Mouse (Mus musculus) stomach, embryonic 14.5 days (tissue): ENCODE results near the gene Aipl1. TPM values are rescaled to one million over a fixed set of nuclear protein-coding genes. Genes with fewer than 3 reads are reported as not detected.
"Not testable (repeated sequence)": the region's sequence is repeated elsewhere in the genome, so short reads cannot be mapped to it uniquely, and the experiment has no call there.

ENCODE experiments used
- ATAC-seq: fragments of 200-750 bp; cut with Nextera tagmentation; 2 replicates; pipeline ENCODE4 v1.8.0; 2017; ENCODE audit warnings: low read depth, moderate TSS enrichment; ENCODE audit not compliant: insufficient number of reproducible peaks, insufficient read depth, low FRiP score
- H3K27ac ChIP-seq: fragments of 300-500 bp; sonication (generic); 2 replicates; pipeline ENCODE4 v1.5.1; 2014; ENCODE audit warnings: mild to moderate bottlenecking, low read length, moderate library complexity, mixed read lengths
- H3K27me3 ChIP-seq: fragments of 300-500 bp; sonication (generic); 2 replicates; pipeline ENCODE4 v1.6.1; 2014; ENCODE audit warnings: low read length, control low read depth, mixed read lengths; ENCODE audit not compliant: control insufficient read depth, insufficient read depth
- H3K36me3 ChIP-seq: fragments of 300-500 bp; sonication (generic); 2 replicates; pipeline ENCODE4 v1.6.1; 2014; ENCODE audit warnings: mild to moderate bottlenecking, control low read depth, low read length, moderate library complexity, mixed read lengths; ENCODE audit not compliant: control insufficient read depth, insufficient read depth
- H3K4me1 ChIP-seq: fragments of 300-500 bp; sonication (generic); 2 replicates; pipeline ENCODE4 v1.6.1; 2014; ENCODE audit warnings: low read length, control low read depth, mixed read lengths; ENCODE audit not compliant: control insufficient read depth, insufficient read depth
- H3K4me2 ChIP-seq: fragments of 300-500 bp; sonication (generic); replicated peaks from 2 replicates; pipeline ENCODE4 v1.6.1; 2014; ENCODE audit warnings: low read depth, low read length, control low read depth
- H3K4me3 ChIP-seq: fragments of 300-500 bp; sonication (generic); 2 replicates; pipeline ENCODE4 v1.5.1; 2014; ENCODE audit warnings: low read depth, low read length, control low read depth
- H3K9ac ChIP-seq: fragments of 300-500 bp; sonication (generic); replicated peaks from 2 replicates; pipeline ENCODE4 v1.6.1; 2014; ENCODE audit warnings: low read depth, mild to moderate bottlenecking, control low read depth, low read length, moderate library complexity, mixed read lengths
- H3K9me3 ChIP-seq: fragments of 300-500 bp; sonication (generic); 2 replicates; pipeline ENCODE4 v1.6.1; 2016; ENCODE audit warnings: low read depth, low read length, control low read depth; ENCODE audit not compliant: control insufficient read depth
- WGBS: fragments of 180-500 bp; shearing (Covaris S2); extraction: QIAGEN DNeasy Blood & Tissue Kit; methylation state at CpG from one replicate; pipeline ENCODE4 v1.1.7; 2014; 5-methylcytosine and 5-hydroxymethylcytosine counted together
- polyA plus RNA-seq: library from polyadenylated mRNA; unstranded; fragments of >200 nt; fragmentation: Nextera tagmentation; extraction: Ambion mirVana; gene quantifications from 2 replicates; pipeline ENCODE4 v1.2.1, GENCODE M21; 2014

The Aipl1 gene
- polyA plus RNA-seq, 1 experiment from 2014 or later: not detected

- no peak for ATAC-seq
- no peak overlapping the region for H3K9ac ChIP-seq
- 52% methylated on average over 13 of the region's 13 CpGs for WGBS
- no peaks in the 10 kb centered on the region for H3K27me3 ChIP-seq
- H3K4me1 ChIP-seq: no peaks in the 10 kb centered on the region
- no peaks in the 10 kb centered on the region for H3K36me3 ChIP-seq
- no peak overlapping the region for H3K4me2 ChIP-seq
- H3K27ac ChIP-seq: no peak overlapping the region
- no peak overlapping the region for H3K4me3 ChIP-seq
- no peaks in the 10 kb centered on the region for H3K9me3 ChIP-seq
Measured at GRCm38 (mm10) chr11:72002138-72002853, 35.0 kb downstream of the Aipl1 start.

DNA sequence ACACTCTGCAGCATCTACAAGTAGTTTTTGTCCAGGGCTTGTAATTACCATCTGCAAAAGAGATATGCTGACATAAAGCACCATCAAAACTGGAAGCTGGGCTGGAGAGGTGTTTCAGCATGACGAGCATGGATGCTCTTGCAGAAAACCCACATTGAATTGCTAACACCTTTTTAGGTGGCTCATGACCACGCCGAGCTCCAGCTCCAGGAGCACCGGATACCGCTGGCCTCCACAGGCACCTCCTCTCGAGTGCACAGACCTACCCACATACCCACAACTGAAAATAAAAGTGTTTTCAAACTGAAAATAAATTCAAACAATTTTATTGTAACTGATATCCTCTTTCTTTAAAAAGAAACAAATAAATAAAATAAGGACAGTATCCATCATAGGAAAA is 37.1 kb downstream of the Aipl1 start:
- Histone ChIP-seq H3K9ac (no peak overlapping the region), H3K36me3 (no peaks in the 10 kb centered on the region), H3K4me2 (no peak overlapping the region), H3K4me3 (no peak overlapping the region), H3K9me3 (no peaks in the 10 kb centered on the region), H3K27ac (no peak overlapping the region), H3K27me3 (no peaks in the 10 kb centered on the region), H3K4me1 (peaks cover 6% of the 10 kb centered on the region; the same call in 1 of the 2 replicates)
- no peak for ATAC-seq
- 89% methylated on average over 6 of the region's 6 CpGs for WGBS

GRCm38 (mm10) chr11:71996805-71997204 is 40.5 kb downstream of the Aipl1 start:
- 25% methylated on average over 11 of the region's 11 CpGs for WGBS
- Histone ChIP-seq H3K4me1 (peaks cover 6% of the 10 kb centered on the region; the same call in 1 of the 2 replicates), H3K4me3 (no peak overlapping the region), H3K27ac (no peak overlapping the region), H3K27me3 (no peaks in the 10 kb centered on the region), H3K4me2 (no peak overlapping the region), H3K9ac (no peak overlapping the region), H3K36me3 (no peaks in the 10 kb centered on the region), H3K9me3 (no peaks in the 10 kb centered on the region)
- no peak for ATAC-seq

- H3K4me2 ChIP-seq: peak overlapping the region; percentile 21; the same call in 1 of the 2 replicates
- ATAC-seq: peak; percentile 94
- H3K27me3 ChIP-seq: no peaks in the 10 kb centered on the region
- H3K27ac ChIP-seq: peak overlapping the region; percentile 55; the same call in 1 of the 2 replicates
- H3K9me3 ChIP-seq: no peaks in the 10 kb centered on the region
- WGBS: 24% methylated on average over 9 of the region's 9 CpGs
- no peak overlapping the region for H3K9ac ChIP-seq
- H3K4me3 ChIP-seq: no peak overlapping the region
- no peaks in the 10 kb centered on the region for H3K36me3 ChIP-seq
- H3K4me1 ChIP-seq: peaks cover 6% of the 10 kb centered on the region; the same call in 1 of the 2 replicates
Measured at GRCm38 (mm10) chr11:71995968-71996511, 41.3 kb downstream of the Aipl1 start.

DNA sequence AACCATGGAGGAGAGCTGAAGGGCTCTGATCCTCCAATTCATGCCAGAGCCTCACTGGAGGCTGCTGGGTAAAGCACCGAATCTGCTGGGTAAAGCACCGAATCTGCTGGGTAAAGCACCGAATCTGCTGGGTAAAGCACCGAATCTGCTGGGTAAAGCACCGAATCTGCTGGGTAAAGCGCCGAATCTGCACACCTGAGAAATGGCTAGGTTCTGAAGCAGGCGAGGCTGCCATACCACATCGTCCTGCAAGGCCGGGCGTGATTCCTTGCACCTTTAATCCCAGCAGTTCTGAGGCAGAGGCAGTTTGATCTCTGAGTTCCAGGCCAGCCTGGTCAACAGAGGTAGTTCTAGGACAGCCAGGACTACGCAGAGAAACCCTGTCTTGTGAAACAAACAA is 44.9 kb downstream of the Aipl1 start:
- Histone ChIP-seq H3K9me3 (no peaks in the 10 kb centered on the region), H3K36me3 (no peaks in the 10 kb centered on the region), H3K27me3 (no peaks in the 10 kb centered on the region), H3K9ac (no peak overlapping the region), H3K4me2 (no peak overlapping the region), H3K27ac (no peak overlapping the region), H3K4me1 (peaks cover 6% of the 10 kb centered on the region; the same call in 1 of the 2 replicates), H3K4me3 (no peak overlapping the region)
- ATAC-seq: no peak
- WGBS: 91% methylated on average over 12 of the region's 12 CpGs

DNA sequence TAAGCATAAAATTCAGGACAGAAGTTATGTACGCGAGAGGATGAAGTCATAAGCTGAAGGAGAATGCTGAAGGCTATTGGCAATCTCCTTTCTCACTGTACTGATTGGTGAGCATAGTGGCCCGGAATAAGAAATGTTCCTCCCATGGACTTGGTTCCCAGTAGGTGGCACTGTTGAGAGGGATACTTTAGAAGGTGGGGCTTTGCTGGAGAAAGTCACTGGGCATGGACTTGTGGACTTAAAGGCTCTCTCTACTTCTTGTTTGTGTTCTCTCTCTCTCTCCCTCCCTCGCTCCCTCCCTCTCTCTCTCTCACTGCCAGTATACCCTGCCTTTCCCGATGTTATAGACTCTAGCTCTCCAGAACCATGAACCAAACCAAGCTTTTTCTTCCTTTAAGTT is 45.8 kb downstream of the Aipl1 start:
- Histone ChIP-seq H3K9ac (no peak overlapping the region), H3K4me2 (no peak overlapping the region), H3K27me3 (no peaks in the 10 kb centered on the region), H3K27ac (no peak overlapping the region), H3K4me3 (no peak overlapping the region), H3K36me3 (no peaks in the 10 kb centered on the region), H3K4me1 (peaks cover 14% of the 10 kb centered on the region), H3K9me3 (no peaks in the 10 kb centered on the region)
- WGBS: 23% methylated on average over 5 of the region's 5 CpGs
- ATAC-seq: no peak; the same call in 1 of the 2 replicates

GRCm38 (mm10) chr11:71989407-71989806 is 47.9 kb downstream of the Aipl1 start:
- not testable (repeated sequence) for H3K4me2 ChIP-seq, H3K9me3 ChIP-seq, H3K27ac ChIP-seq, H3K9ac ChIP-seq, H3K36me3 ChIP-seq, H3K4me3 ChIP-seq, H3K27me3 ChIP-seq, ATAC-seq
- WGBS: 75% methylated on average over 5 of the region's 5 CpGs
- H3K4me1 ChIP-seq: peaks cover 14% of the 10 kb centered on the region

- no peak for ATAC-seq
- Histone ChIP-seq H3K9me3 (no peaks in the 10 kb centered on the region), H3K9ac (no peak overlapping the region), H3K27me3 (no peaks in the 10 kb centered on the region), H3K4me3 (no peak overlapping the region), H3K4me2 (no peak overlapping the region; the same call in 1 of the 2 replicates), H3K36me3 (no peaks in the 10 kb centered on the region), H3K4me1 (peaks cover 14% of the 10 kb centered on the region), H3K27ac (no peak overlapping the region)
- 49% methylated on average over 14 of the region's 14 CpGs for WGBS
Measured at GRCm38 (mm10) chr11:71987159-71988150, 49.9 kb downstream of the Aipl1 start.
